Mouse (Mus musculus) cortical plate, adult 2 months (tissue): Measurements from ENCODE around the gene Wdr43. TPM values are rescaled to one million over a fixed set of nuclear protein-coding genes. Genes with fewer than 3 reads are reported as not detected.

Experiments used
- H3K27ac ChIP-seq: fragments of 200-500 bp; 2 replicates; pipeline ENCODE4 v1.5.1; 2012; ENCODE audit warnings: low read length, control low read depth, inconsistent platforms; ENCODE audit not compliant: insufficient read depth
- H3K4me1 ChIP-seq: fragments of 200-500 bp; 2 replicates; pipeline ENCODE4 v1.6.1; 2011; ENCODE audit warnings: low read length; ENCODE audit not compliant: control insufficient read depth, insufficient read depth
- H3K4me3 ChIP-seq: fragments of 200-500 bp; 2 replicates; pipeline ENCODE4 v1.5.1; 2011; ENCODE audit warnings: mild to moderate bottlenecking, low read length, control low read depth; ENCODE audit not compliant: insufficient read depth
- CTCF ChIP-seq: fragments of 200-500 bp; IDR thresholded peaks from 2 replicates; pipeline ENCODE4 v1.5.1; 2011; ENCODE audit warnings: mild to moderate bottlenecking, control low read depth, low read length; ENCODE audit not compliant: insufficient read depth; ENCODE audit errors: extremely low read depth
- POLR2A ChIP-seq: fragments of 200-500 bp; IDR thresholded peaks from 2 replicates; pipeline ENCODE4 v1.6.1; 2011; ENCODE audit warnings: mild to moderate bottlenecking, low read length, control low read depth; ENCODE audit not compliant: insufficient read depth; ENCODE audit errors: extremely low read depth
- polyA plus RNA-seq: library from polyadenylated mRNA; depleted of rRNA; stranded (reverse); fragments of >200 nt; gene quantifications from 2 replicates; pipeline ENCODE4 v1.2.3, GENCODE M21; 2012

Wdr43 gene
- polyA plus RNA-seq, 1 experiment, result 18.6 TPM

- H3K27ac ChIP-seq, result no peak overlapping the region
- no peak overlapping the region for H3K4me3 ChIP-seq
- TF ChIP-seq POLR2A (no peak), CTCF (peak; percentile 84)
- no peaks in the 10 kb centered on the region for H3K4me1 ChIP-seq
Measured at GRCm38 (mm10) chr17:71662751-71663250, 47.1 kb downstream of the Wdr43 start.

- no peak overlapping the region for H3K27ac ChIP-seq
Measured at GRCm38 (mm10) chr17:71663491-71663890, 47.8 kb downstream of the Wdr43 start.

GRCm38 (mm10) chr17:71664172-71664571, 48.5 kb downstream of the Wdr43 start:
- Histone ChIP-seq H3K4me1 (no peaks in the 10 kb centered on the region), H3K4me3 (no peak overlapping the region), H3K27ac (no peak overlapping the region)
- TF ChIP-seq POLR2A, result no peak
- no peak for TF ChIP-seq CTCF

More at GRCm38 (mm10) chr17:71663491-71663890, 47.8 kb downstream of the Wdr43 start:
- Histone ChIP-seq H3K4me1 (no peaks in the 10 kb centered on the region), H3K4me3 (no peak overlapping the region)
- TF ChIP-seq POLR2A (no peak), CTCF (no peak)

GRCm38 (mm10) chr17:71665201-71665600, 49.5 kb downstream of the Wdr43 start:
- H3K27ac ChIP-seq, result no peak overlapping the region
- no peaks in the 10 kb centered on the region for H3K4me1 ChIP-seq
- no peak overlapping the region for H3K4me3 ChIP-seq
- TF ChIP-seq CTCF (no peak), POLR2A (no peak)

- Histone ChIP-seq H3K4me1 (no peaks in the 10 kb centered on the region), H3K27ac (no peak overlapping the region), H3K4me3 (no peak overlapping the region)
- TF ChIP-seq POLR2A (no peak), CTCF (no peak)
Measured at GRCm38 (mm10) chr17:71669511-71669910, 53.8 kb downstream of the Wdr43 start.

- no peak overlapping the region for H3K27ac ChIP-seq
- no peak for TF ChIP-seq POLR2A
- TF ChIP-seq CTCF, result 0 out of 2 replicates have a peak, but pooled peaks have one; percentile 13
- no peak overlapping the region for H3K4me3 ChIP-seq
- H3K4me1 ChIP-seq, result no peaks in the 10 kb centered on the region
Measured at GRCm38 (mm10) chr17:71671840-71672546, 56.3 kb downstream of the Wdr43 start.

GRCm38 (mm10) chr17:71673092-71673491, 57.4 kb downstream of the Wdr43 start, which contains the start of gene Togaram2:
TSS of gene Togaram2 (plus strand) at chr17:71673261.
- Histone ChIP-seq H3K4me3 (no peak within 1 kb of the TSS), H3K4me1 (no peaks in the 10 kb centered on the region), H3K27ac (no peak within 1 kb of the TSS)
- TF ChIP-seq POLR2A (no peak), CTCF (no peak)

GRCm38 (mm10) chr17:71673936-71674335, 58.2 kb downstream of the Wdr43 start:
- no peaks in the 10 kb centered on the region for H3K4me1 ChIP-seq
- H3K27ac ChIP-seq, result no peak overlapping the region

GRCm38 (mm10) chr17:71674886-71675285, 59.2 kb downstream of the Wdr43 start:
- Histone ChIP-seq H3K4me1 (no peaks in the 10 kb centered on the region), H3K4me3 (no peak overlapping the region), H3K27ac (no peak overlapping the region)
- no peak for TF ChIP-seq POLR2A
- TF ChIP-seq CTCF, result no peak

More at GRCm38 (mm10) chr17:71673936-71674335, 58.2 kb downstream of the Wdr43 start:
- TF ChIP-seq CTCF, result no peak
- no peak for TF ChIP-seq POLR2A
- no peak overlapping the region for H3K4me3 ChIP-seq

- no peak overlapping the region for H3K27ac ChIP-seq
- TF ChIP-seq POLR2A (no peak), CTCF (no peak)
- no peaks in the 10 kb centered on the region for H3K4me1 ChIP-seq
- no peak overlapping the region for H3K4me3 ChIP-seq
Measured at GRCm38 (mm10) chr17:71681666-71682065, 66.0 kb downstream of the Wdr43 start.

GRCm38 (mm10) chr17:71682379-71682778, 66.7 kb downstream of the Wdr43 start:
- Histone ChIP-seq H3K4me3 (no peak overlapping the region), H3K4me1 (no peaks in the 10 kb centered on the region), H3K27ac (no peak overlapping the region)
- TF ChIP-seq POLR2A (no peak), CTCF (no peak)
